19 mouse cellular contexts compared by ENCODE assay signal in the genomic region with DNA sequence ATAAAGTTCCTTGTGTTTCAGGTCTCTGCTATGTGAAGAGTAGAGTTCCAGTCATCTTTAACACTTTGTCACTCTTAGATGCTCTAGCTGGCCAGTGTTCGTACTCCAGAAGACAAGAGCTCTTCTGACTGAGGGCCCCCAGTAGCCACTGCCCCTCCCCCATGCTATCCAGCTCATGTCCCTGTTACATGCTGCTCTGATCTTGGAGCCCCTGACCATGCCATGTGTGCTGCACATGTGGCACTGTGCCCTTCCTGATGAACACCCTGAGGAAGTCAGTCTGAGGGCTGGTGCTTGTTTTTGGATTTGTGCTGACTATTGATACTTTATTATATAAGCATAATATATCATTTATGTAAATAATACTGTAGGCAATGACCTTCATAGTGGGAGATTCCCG. TPM values are rescaled to one million over a fixed set of nuclear protein-coding genes. Genes with fewer than 3 reads are reported as not detected.
DNase-seq lines count a peak whose midpoint lies in the region; ATAC-seq lines count a peak whose summit lies in the region.
"Had no signal": no experiment of that assay in that cellular context is flagged by ENCODE, and none has a peak within 500 bp of the region (broad histone marks: within the 10 kb centered on the region; RNA-seq: fewer than 3 reads in every experiment).

No protein-coding gene starts in this region.

- peak; percentile 46 for DNase-seq in embryo, embryonic 10 days (ENCODE audit: low spot score)
- no peak for DNase-seq in embryo, embryonic 9.5 days (ENCODE audit: extremely low spot score)
- DNase-seq in kidney, postnatal 10 days, result peak; percentile 10
- peak; percentile 4 for DNase-seq in retina, postnatal 1 day
- no peak for DNase-seq in retina, embryonic 14.5 days (ENCODE audit: low spot score)
- peak; percentile 21 for DNase-seq in mesoderm, embryonic 11.5 days (ENCODE audit: low read depth, low spot score)
- DNase-seq: adrenal gland, postnatal 10 days; cerebellum, adult 11 months; cerebellum, adult 8-10 months; cerebellum, postnatal 36 days; gastrocnemius, adult 2 months; gastrocnemius, postnatal 25 days had no signal

- H3K4me2 ChIP-seq in kidney, embryonic 14.5 days (replicated peaks; ENCODE audit: low read depth, low read length), result no peak overlapping the region
- H3K4me2 ChIP-seq: embryonic facial prominence, embryonic 15.5 days; heart, embryonic 12.5 days had no signal

- 82% methylated on average over 2 of the region's 2 CpGs for WGBS in kidney, embryonic 14.5 days

- H3K36me3 ChIP-seq in kidney, embryonic 14.5 days (ENCODE audit: control insufficient read depth, insufficient read depth, low read length), result no peaks in the 10 kb centered on the region
- H3K36me3 ChIP-seq: embryonic facial prominence, embryonic 15.5 days; heart, embryonic 12.5 days had no signal

- H3K9ac ChIP-seq in kidney, embryonic 14.5 days (ENCODE audit: low read depth, low read length), result no peak overlapping the region
- H3K9ac ChIP-seq: embryonic facial prominence, embryonic 15.5 days; heart, embryonic 12.5 days had no signal

- H3K27ac ChIP-seq in kidney, embryonic 14.5 days (ENCODE audit: low read depth, low read length), result no peak overlapping the region
- H3K27ac ChIP-seq: embryonic facial prominence, embryonic 15.5 days; forebrain, embryonic 10.5 days; gastrocnemius, adult 2 months had no signal

- ATAC-seq in kidney, embryonic 14.5 days (ENCODE audit: low FRiP score, low TSS enrichment), result no peak
- ATAC-seq: forebrain, embryonic 14.5 days; hindbrain, embryonic 16.5 days had no signal

- no peaks in the 10 kb centered on the region for H3K9me3 ChIP-seq in kidney, embryonic 14.5 days (ENCODE audit: control insufficient read depth, low read length)
- H3K9me3 ChIP-seq: embryonic facial prominence, embryonic 15.5 days; forebrain, embryonic 10.5 days; heart, embryonic 12.5 days had no signal

- H3K4me1 ChIP-seq in kidney, embryonic 14.5 days (ENCODE audit: control insufficient read depth, insufficient read depth, low read length), result no peaks in the 10 kb centered on the region
- H3K4me1 ChIP-seq: embryonic facial prominence, embryonic 15.5 days had no signal

- H3K27me3 ChIP-seq in kidney, embryonic 14.5 days (ENCODE audit: control insufficient read depth, insufficient read depth, low read length), result no peaks in the 10 kb centered on the region
- H3K27me3 ChIP-seq: embryonic facial prominence, embryonic 15.5 days; heart, embryonic 12.5 days had no signal

- no peak overlapping the region for H3K4me3 ChIP-seq in kidney, embryonic 14.5 days (ENCODE audit: low read length)
- H3K4me3 ChIP-seq: embryonic facial prominence, embryonic 15.5 days; erythroblast, embryonic 14.5 days; forebrain, embryonic 10.5 days; gastrocnemius, adult 2 months; heart, embryonic 12.5 days had no signal

RNA-seq across cellular contexts. Expression of a gene that starts 40.3 kb away (rescaled TPM):
- polyA plus RNA-seq in kidney, embryonic 14.5 days (2014; fragmentation: Nextera tagmentation; extraction: Ambion mirVana), result 25.0 and 30.2 TPM in 2 replicates

Comparison
In these comparisons a context has a peak if more than half of its experiments do, and no peak if none do; other contexts are left out.
1. DNase-seq: peak in embryo, embryonic 10 days (single experiment), kidney, postnatal 10 days (single experiment), retina, postnatal 1 day (single experiment) and mesoderm, embryonic 11.5 days (single experiment); none in embryo, embryonic 9.5 days (single experiment) and retina, embryonic 14.5 days (single experiment).